Mouse (Mus musculus): Measurements from ENCODE around the gene Tns1. TPM values are rescaled to one million over a fixed set of nuclear protein-coding genes. Genes with fewer than 3 reads are reported as not detected.

Gene Tns1
- total and polyA plus RNA-seq, 2 experiments = 17.9 to 47.9 TPM

DNA sequence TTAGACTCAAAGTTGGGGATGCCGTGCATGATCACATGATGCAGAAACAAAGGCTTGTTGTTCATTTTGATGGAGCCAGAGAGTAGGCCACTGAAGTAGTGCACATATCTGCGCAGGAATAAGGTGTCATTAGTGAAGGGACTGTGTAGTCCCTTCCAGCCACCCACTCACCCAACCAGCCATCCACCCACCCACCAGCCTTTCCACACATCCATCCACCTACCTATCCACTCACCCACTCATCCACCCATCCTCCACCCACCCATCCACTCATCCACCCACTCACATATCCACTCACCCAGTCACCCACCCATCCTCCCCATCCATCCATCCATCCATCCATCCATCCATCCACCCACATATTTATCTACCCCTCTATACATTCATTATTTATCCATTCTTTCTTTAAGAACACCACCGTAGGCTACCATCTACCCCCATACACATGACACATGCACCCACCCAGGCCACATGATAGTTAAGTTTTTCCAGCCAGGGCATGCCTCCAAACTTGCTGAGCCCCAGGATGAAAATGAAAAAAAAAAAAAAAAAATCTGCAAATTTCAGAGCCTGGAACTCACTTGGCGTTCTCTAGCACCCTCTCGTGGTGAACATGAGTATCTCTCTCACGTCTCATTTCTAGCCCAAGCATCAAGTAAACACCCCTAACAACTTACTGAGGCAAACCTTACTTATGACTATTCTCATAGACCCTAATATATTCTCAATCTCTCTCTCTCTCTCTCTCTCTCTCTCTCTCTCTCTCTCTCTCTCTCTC is 137.8 kb downstream of the Tns1 start:
- H3K79me2 ChIP-seq (ENCODE audit: control insufficient read depth, insufficient read depth, low read length) = no peaks in the 10 kb centered on the region; the same call in 1 of the 2 replicates
- TF ChIP-seq CTCF (IDR thresholded peaks at IDR 0.05; ENCODE audit: low read depth, low read length) = 0 out of 2 replicates have a peak, but pooled peaks have one; percentile 34
- TF ChIP-seq POLR2A (IDR thresholded peaks at IDR 0.05; ENCODE audit: extremely low read depth, insufficient read depth, low read length) = no peak
- H3K27ac ChIP-seq (replicated peaks; ENCODE audit: insufficient read depth, low read depth, low read length) = no peak overlapping the region
- DNase-seq (ENCODE audit: extremely low read depth, low read depth, low spot score) = peak; percentile 44
- peaks cover 4% of the 10 kb centered on the region for H3K4me1 ChIP-seq (ENCODE audit: control insufficient read depth, insufficient read depth, low read length)
- no peak overlapping the region for H3K9ac ChIP-seq (ENCODE audit: low read depth, low read length)
- H3K36me3 ChIP-seq (ENCODE audit: control insufficient read depth, insufficient read depth, low read length) = peaks cover 62% of the 10 kb centered on the region
- H3K27me3 ChIP-seq (ENCODE audit: control insufficient read depth, insufficient read depth, low read length) = no peaks in the 10 kb centered on the region
- WGBS = 63% methylated on average over 6 of the region's 6 CpGs
- no peak overlapping the region for H3K4me3 ChIP-seq (ENCODE audit: insufficient read depth, low read depth, low read length)

DNA sequence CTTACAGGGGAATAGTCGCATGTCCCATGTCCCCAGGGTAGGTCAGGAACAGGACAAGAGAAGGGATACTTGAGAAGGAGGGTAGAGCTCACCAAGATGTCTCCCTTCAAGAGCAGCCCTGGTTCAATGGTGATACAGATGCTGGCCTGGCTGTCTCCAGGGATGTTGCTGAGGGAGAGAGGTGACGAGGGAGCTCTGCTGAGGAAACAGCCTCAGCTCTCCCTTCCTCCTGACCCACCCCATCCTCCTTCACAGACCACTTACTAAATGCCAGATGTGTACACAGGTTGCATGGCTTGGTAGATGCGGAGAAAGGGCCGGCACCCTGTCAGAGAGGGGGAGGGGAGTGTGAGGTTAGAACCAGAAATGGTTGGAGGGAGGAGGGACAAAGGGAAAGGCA is 138.6 kb downstream of the Tns1 start:
- Histone ChIP-seq H3K4me1 (ENCODE audit: control insufficient read depth, insufficient read depth, low read length) (peaks cover 4% of the 10 kb centered on the region), H3K36me3 (ENCODE audit: control insufficient read depth, insufficient read depth, low read length) (peaks cover 59% of the 10 kb centered on the region), H3K79me2 (ENCODE audit: control insufficient read depth, insufficient read depth, low read length) (no peaks in the 10 kb centered on the region; the same call in 1 of the 2 replicates), H3K4me3 (ENCODE audit: insufficient read depth, low read depth, low read length) (no peak overlapping the region), H3K27ac (replicated peaks; ENCODE audit: insufficient read depth, low read depth, low read length) (no peak overlapping the region), H3K9ac (ENCODE audit: low read depth, low read length) (no peak overlapping the region), H3K27me3 (ENCODE audit: control insufficient read depth, insufficient read depth, low read length) (no peaks in the 10 kb centered on the region)
- TF ChIP-seq CTCF (IDR thresholded peaks at IDR 0.05; ENCODE audit: low read depth, low read length) = no peak
- no peak for TF ChIP-seq POLR2A (IDR thresholded peaks at IDR 0.05; ENCODE audit: extremely low read depth, insufficient read depth, low read length)
- 94% methylated on average over 4 of the region's 4 CpGs for WGBS
- no peak for DNase-seq (ENCODE audit: extremely low read depth, low read depth, low spot score)

DNA sequence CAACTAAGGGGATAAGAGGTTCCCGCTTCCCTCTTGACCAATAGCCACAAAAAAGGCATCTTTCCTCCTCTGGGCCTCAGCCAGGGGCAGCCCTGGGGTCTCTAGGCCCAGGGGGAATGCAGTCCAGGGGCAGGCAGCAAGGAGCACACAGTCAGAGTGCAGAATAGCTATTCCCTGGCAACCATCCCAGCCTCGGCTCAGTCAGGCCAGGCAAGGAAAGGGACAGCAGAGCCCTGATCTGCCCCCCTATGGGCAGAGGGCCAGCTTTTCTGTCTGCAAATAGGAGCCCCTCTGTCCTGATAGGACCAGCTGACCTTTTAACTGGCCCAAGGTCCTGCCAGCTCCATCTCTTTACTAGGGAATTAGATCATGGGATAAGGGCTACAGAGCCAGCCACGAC is 145.0 kb downstream of the Tns1 start:
- TF ChIP-seq CTCF (IDR thresholded peaks at IDR 0.05; ENCODE audit: low read depth, low read length) (no peak), POLR2A (IDR thresholded peaks at IDR 0.05; ENCODE audit: extremely low read depth, insufficient read depth, low read length) (no peak)
- Histone ChIP-seq H3K9ac (ENCODE audit: low read depth, low read length) (no peak overlapping the region), H3K79me2 (ENCODE audit: control insufficient read depth, insufficient read depth, low read length) (peaks cover 5% of the 10 kb centered on the region; the same call in 1 of the 2 replicates), H3K4me1 (ENCODE audit: control insufficient read depth, insufficient read depth, low read length) (no peaks in the 10 kb centered on the region), H3K36me3 (ENCODE audit: control insufficient read depth, insufficient read depth, low read length) (peaks cover 76% of the 10 kb centered on the region), H3K4me3 (ENCODE audit: insufficient read depth, low read depth, low read length) (no peak overlapping the region), H3K27me3 (ENCODE audit: control insufficient read depth, insufficient read depth, low read length) (no peaks in the 10 kb centered on the region), H3K27ac (replicated peaks; ENCODE audit: insufficient read depth, low read depth, low read length) (no peak overlapping the region)
- WGBS = 82% methylated on average over 3 of the region's 3 CpGs
- DNase-seq (ENCODE audit: extremely low read depth, low read depth, low spot score) = no peak

DNA sequence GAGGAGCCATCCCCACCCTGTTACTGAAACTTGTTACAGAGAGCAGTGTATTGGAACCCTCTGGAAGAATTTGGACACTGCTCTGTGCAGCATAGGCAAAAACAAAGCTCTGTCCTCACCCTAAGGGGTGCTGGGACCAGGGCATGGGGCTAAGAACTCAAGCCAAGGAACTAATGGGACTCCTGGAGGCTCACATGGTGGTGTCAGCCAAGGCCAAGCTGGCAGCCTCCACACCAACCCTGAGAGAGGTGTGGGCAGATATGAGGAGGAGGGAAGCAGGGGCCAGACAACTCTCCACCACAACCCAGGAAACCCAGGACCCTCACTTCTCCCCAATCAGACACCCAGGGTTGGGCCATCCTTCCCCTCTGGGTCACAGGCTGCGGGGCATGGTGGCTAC is 145.7 kb downstream of the Tns1 start:
- Histone ChIP-seq H3K9ac (ENCODE audit: low read depth, low read length) (no peak overlapping the region), H3K79me2 (ENCODE audit: control insufficient read depth, insufficient read depth, low read length) (peaks cover 5% of the 10 kb centered on the region; the same call in 1 of the 2 replicates), H3K27me3 (ENCODE audit: control insufficient read depth, insufficient read depth, low read length) (no peaks in the 10 kb centered on the region), H3K4me1 (ENCODE audit: control insufficient read depth, insufficient read depth, low read length) (no peaks in the 10 kb centered on the region), H3K27ac (replicated peaks; ENCODE audit: insufficient read depth, low read depth, low read length) (no peak overlapping the region), H3K4me3 (ENCODE audit: insufficient read depth, low read depth, low read length) (no peak overlapping the region), H3K36me3 (ENCODE audit: control insufficient read depth, insufficient read depth, low read length) (peaks cover 72% of the 10 kb centered on the region)
- DNase-seq (ENCODE audit: extremely low read depth, low read depth, low spot score) = no peak
- TF ChIP-seq POLR2A (IDR thresholded peaks at IDR 0.05; ENCODE audit: extremely low read depth, insufficient read depth, low read length) (no peak), CTCF (IDR thresholded peaks at IDR 0.05; ENCODE audit: low read depth, low read length) (no peak)
- WGBS = 100% methylated on average over 1 of the region's 1 CpGs

DNA sequence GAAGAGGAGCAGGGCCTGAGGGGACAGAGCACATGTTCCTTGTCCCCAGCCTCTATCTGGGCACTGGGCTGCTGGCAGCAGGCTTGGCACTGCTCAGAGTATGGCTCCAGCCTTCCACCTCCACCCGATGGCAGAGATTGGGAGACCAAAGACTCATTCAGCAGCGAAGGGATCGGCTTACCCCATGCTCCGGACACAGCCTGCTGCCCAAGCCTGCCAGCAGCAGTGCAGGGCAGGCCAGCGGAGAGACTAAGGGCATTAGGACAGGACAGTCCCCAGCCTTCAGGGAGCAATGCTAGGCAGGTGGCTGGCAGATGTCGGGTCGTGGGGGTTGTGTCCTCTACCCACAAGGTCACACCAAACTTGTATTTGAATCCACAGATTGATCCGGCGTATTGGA is 150.3 kb downstream of the Tns1 start:
- 88% methylated on average over 9 of the region's 9 CpGs for WGBS
- Histone ChIP-seq H3K4me1 (ENCODE audit: control insufficient read depth, insufficient read depth, low read length) (no peaks in the 10 kb centered on the region), H3K27me3 (ENCODE audit: control insufficient read depth, insufficient read depth, low read length) (no peaks in the 10 kb centered on the region), H3K27ac (replicated peaks; ENCODE audit: insufficient read depth, low read depth, low read length) (no peak overlapping the region), H3K79me2 (ENCODE audit: control insufficient read depth, insufficient read depth, low read length) (peaks cover 2% of the 10 kb centered on the region; the same call in 1 of the 2 replicates), H3K9ac (ENCODE audit: low read depth, low read length) (no peak overlapping the region), H3K36me3 (ENCODE audit: control insufficient read depth, insufficient read depth, low read length) (peaks cover 44% of the 10 kb centered on the region), H3K4me3 (ENCODE audit: insufficient read depth, low read depth, low read length) (no peak overlapping the region)
- TF ChIP-seq POLR2A (IDR thresholded peaks at IDR 0.05; ENCODE audit: extremely low read depth, insufficient read depth, low read length) (no peak), CTCF (IDR thresholded peaks at IDR 0.05; ENCODE audit: low read depth, low read length) (no peak)
- no peak for DNase-seq (ENCODE audit: extremely low read depth, low read depth, low spot score)

DNA sequence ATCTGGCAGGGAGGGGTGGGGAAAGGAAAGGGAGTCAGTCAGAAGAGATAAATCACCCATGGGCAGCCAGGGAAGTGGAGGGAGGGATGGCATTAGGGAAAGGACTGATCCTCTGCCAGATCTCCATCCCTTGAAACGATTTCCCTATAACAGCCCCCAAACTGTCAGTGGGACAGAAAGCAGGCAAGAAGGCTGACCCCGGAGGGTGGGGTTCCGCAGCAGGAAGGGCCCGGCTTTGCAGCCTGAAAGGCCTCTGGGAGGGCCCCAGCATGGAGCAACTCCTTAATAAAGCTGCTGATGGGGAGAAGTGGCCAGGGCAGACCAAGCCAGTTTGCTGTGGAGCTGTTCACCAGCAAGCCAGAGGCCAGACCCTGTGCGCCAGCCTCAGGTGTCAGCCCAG is 151.5 kb downstream of the Tns1 start:
- no peak overlapping the region for H3K9ac ChIP-seq (ENCODE audit: low read depth, low read length)
- no peak for TF ChIP-seq CTCF (IDR thresholded peaks at IDR 0.05; ENCODE audit: low read depth, low read length)
- no peak for TF ChIP-seq POLR2A (IDR thresholded peaks at IDR 0.05; ENCODE audit: extremely low read depth, insufficient read depth, low read length)
- WGBS = 85% methylated on average over 5 of the region's 5 CpGs
- no peaks in the 10 kb centered on the region for H3K27me3 ChIP-seq (ENCODE audit: control insufficient read depth, insufficient read depth, low read length)
- no peak overlapping the region for H3K4me3 ChIP-seq (ENCODE audit: insufficient read depth, low read depth, low read length)
- H3K4me1 ChIP-seq (ENCODE audit: control insufficient read depth, insufficient read depth, low read length) = no peaks in the 10 kb centered on the region
- H3K27ac ChIP-seq (replicated peaks; ENCODE audit: insufficient read depth, low read depth, low read length) = no peak overlapping the region
- peaks cover 2% of the 10 kb centered on the region; the same call in 1 of the 2 replicates for H3K79me2 ChIP-seq (ENCODE audit: control insufficient read depth, insufficient read depth, low read length)
- H3K36me3 ChIP-seq (ENCODE audit: control insufficient read depth, insufficient read depth, low read length) = peaks cover 42% of the 10 kb centered on the region
- no peak for DNase-seq (ENCODE audit: extremely low read depth, low read depth, low spot score)

Data from liver, adult 2 months (tissue).